Mouse (Mus musculus) MEL (cell line): ENCODE measurements around the gene Vps18. TPM values are rescaled to one million over a fixed set of nuclear protein-coding genes. Genes with fewer than 3 reads are reported as not detected.

Experiments
- DNase-seq: peaks from one replicate; pipeline ENCODE4 v3.0.0; 2011; ENCODE audit warnings: low read depth, low spot score
- H3K27ac ChIP-seq: 2 replicates; pipeline ENCODE4 v1.5.1; 2012; ENCODE audit warnings: low read depth, mild to moderate bottlenecking, control low read depth, low read length, moderate library complexity; ENCODE audit not compliant: control insufficient read depth
- H3K27me3 ChIP-seq, 2 experiments: fragments of 150-350 bp in 1 of 2; sonication (generic) in 1 of 2; 2 replicates each; pipeline ENCODE4 v1.6.1; 2012; ENCODE audit warnings: low read length in 2 of 2, mild to moderate bottlenecking in 2 of 2, improper control_type of control experiment in 1 of 2, moderate library complexity in 1 of 2; ENCODE audit not compliant: insufficient read depth in 2 of 2, control insufficient read depth in 1 of 2
- H3K36me3 ChIP-seq, 2 experiments: 2 replicates each; pipeline ENCODE4 v1.6.1; 2012 to 2014; ENCODE audit warnings: low read length in 2 of 2, improper control_type of control experiment in 1 of 2, inconsistent platforms in 1 of 2, mild to moderate bottlenecking in 1 of 2; ENCODE audit not compliant: insufficient read depth in 2 of 2, control insufficient read depth in 1 of 2
- H3K4me1 ChIP-seq, 2 experiments: fragments of 150-350 bp in 1 of 2; sonication (generic) in 1 of 2; 2 replicates each; pipeline ENCODE4 v1.6.1; 2012; ENCODE audit warnings: low read length in 2 of 2, improper control_type of control experiment in 1 of 2, mild to moderate bottlenecking in 1 of 2; ENCODE audit not compliant: insufficient read depth in 2 of 2, control insufficient read depth in 1 of 2
- H3K4me3 ChIP-seq, 2 experiments: fragments of 150-350 bp in 1 of 2; sonication (generic) in 1 of 2; 2 replicates each; pipeline ENCODE4 v1.5.1; 2012; ENCODE audit warnings: low read depth in 2 of 2, low read length in 2 of 2, mild to moderate bottlenecking in 2 of 2, moderate library complexity in 2 of 2, control low read depth in 1 of 2, improper control_type of control experiment in 1 of 2; ENCODE audit not compliant: control insufficient read depth in 1 of 2, insufficient read depth in 1 of 2
- H3K79me2 ChIP-seq: 2 replicates; pipeline ENCODE4 v1.6.1; 2012; ENCODE audit warnings: mild to moderate bottlenecking, low read length, moderate library complexity; ENCODE audit not compliant: control insufficient read depth, poor library complexity, insufficient read depth
- H3K9ac ChIP-seq: 2 replicates; pipeline ENCODE4 v1.6.1; 2012; ENCODE audit warnings: low read depth, mild to moderate bottlenecking, control low read depth, low read length, moderate library complexity; ENCODE audit not compliant: control insufficient read depth, poor library complexity, severe bottlenecking
- H3K9me3 ChIP-seq: fragments of 150-350 bp; sonication (generic); replicated peaks from 2 replicates; pipeline ENCODE4 v1.6.1; 2012; ENCODE audit warnings: mild to moderate bottlenecking, low read length, improper control_type of control experiment, moderate library complexity; ENCODE audit not compliant: insufficient read depth
- CHD1 ChIP-seq: IDR thresholded peaks from 2 replicates; pipeline ENCODE4 v1.6.1; 2012; ENCODE audit warnings: low read depth, mild to moderate bottlenecking, inconsistent platforms, low read length, improper control_type of control experiment
- CHD2 ChIP-seq: IDR thresholded peaks from 2 replicates; pipeline ENCODE4 v1.6.1; 2011; ENCODE audit warnings: low read length, improper control_type of control experiment
- CTCF ChIP-seq, 3 experiments: IDR thresholded peaks in 2 of 3; conservative IDR thresholded peaks in 1 of 3; 2 replicates each; pipeline ENCODE4 v1.5.1; 2011 to 2012; ENCODE audit warnings: low read length in 3 of 3, low read depth in 2 of 3, mild to moderate bottlenecking in 2 of 3, improper control_type of control experiment in 1 of 3, inconsistent platforms in 1 of 3, mixed read lengths in 1 of 3, moderate library complexity in 1 of 3; ENCODE audit not compliant: control insufficient read depth in 1 of 3, insufficient read depth in 1 of 3, poor library complexity in 1 of 3, severe bottlenecking in 1 of 3
- E2F4 ChIP-seq: IDR thresholded peaks from 2 replicates; pipeline ENCODE4 v1.6.1; 2011; ENCODE audit warnings: low read depth, low read length, improper control_type of control experiment, borderline replicate concordance
- ETS1 ChIP-seq: IDR thresholded peaks from 2 replicates; pipeline ENCODE4 v1.6.1; 2012; ENCODE audit warnings: low read depth, mild to moderate bottlenecking, inconsistent platforms, low read length, improper control_type of control experiment, moderate library complexity
- GATA1 ChIP-seq: IDR thresholded peaks from 2 replicates; pipeline ENCODE4 v1.6.1; 2011; ENCODE audit warnings: low read depth, low read length, improper control_type of control experiment
- KAT2A ChIP-seq: conservative IDR thresholded peaks from 2 replicates; pipeline ENCODE4 v1.6.1; 2012; ENCODE audit warnings: low read depth, low read length, improper control_type of control experiment, inconsistent platforms
- MAFK ChIP-seq: IDR thresholded peaks from 2 replicates; pipeline ENCODE4 v1.6.1; 2011; ENCODE audit warnings: low read depth, mild to moderate bottlenecking, low read length, improper control_type of control experiment, borderline replicate concordance
- MXI1 ChIP-seq: IDR thresholded peaks from 2 replicates; pipeline ENCODE4 v1.6.1; 2011; ENCODE audit warnings: mild to moderate bottlenecking, low read depth, low read length, improper control_type of control experiment
- MYC ChIP-seq: IDR thresholded peaks from 2 replicates; pipeline ENCODE4 v1.6.1; 2011; ENCODE audit warnings: low read depth, mild to moderate bottlenecking, low read length, improper control_type of control experiment, moderate library complexity
- POLR2A ChIP-seq, 2 experiments: IDR thresholded peaks; 2 replicates each; pipeline ENCODE4 v1.6.1; 2011 to 2012; ENCODE audit warnings: low read length in 2 of 2, mild to moderate bottlenecking in 2 of 2, control low read depth in 1 of 2, improper control_type of control experiment in 1 of 2, low read depth in 1 of 2, moderate library complexity in 1 of 2; ENCODE audit not compliant: control insufficient read depth in 1 of 2, insufficient read depth in 1 of 2, poor library complexity in 1 of 2
- POLR2AphosphoS2 ChIP-seq: IDR thresholded peaks from 2 replicates; pipeline ENCODE4 v1.6.1; 2011; ENCODE audit warnings: low read length, improper control_type of control experiment
- POLR2AphosphoS5 ChIP-seq: IDR thresholded peaks from 2 replicates; pipeline ENCODE4 v1.6.1; 2012; ENCODE audit warnings: low read depth, borderline replicate concordance, mild to moderate bottlenecking, inconsistent platforms, low read length, moderate library complexity, mixed read lengths
- RAD21 ChIP-seq: IDR thresholded peaks from 2 replicates; pipeline ENCODE4 v1.6.1; 2011; ENCODE audit warnings: mild to moderate bottlenecking, low read depth, low read length, improper control_type of control experiment
- RCOR1 ChIP-seq: IDR thresholded peaks from 2 replicates; pipeline ENCODE4 v1.6.1; 2012; ENCODE audit warnings: low read depth, mild to moderate bottlenecking, inconsistent platforms, low read length, improper control_type of control experiment
- SIN3A ChIP-seq: IDR thresholded peaks from 2 replicates; pipeline ENCODE4 v1.6.1; 2012; ENCODE audit warnings: low read length, improper control_type of control experiment, inconsistent platforms
- SMC3 ChIP-seq: IDR thresholded peaks from 2 replicates; pipeline ENCODE4 v1.6.1; 2011; ENCODE audit warnings: low read depth, low read length, improper control_type of control experiment
- TAL1 ChIP-seq: IDR thresholded peaks from 2 replicates; pipeline ENCODE4 v1.6.1; 2012; ENCODE audit warnings: mild to moderate bottlenecking, inconsistent platforms, low read length, moderate library complexity, mixed read lengths
- TBP ChIP-seq: IDR thresholded peaks from 2 replicates; pipeline ENCODE4 v1.8.0; 2011; ENCODE audit warnings: low read depth, low read length, improper control_type of control experiment
- UBTF ChIP-seq: IDR thresholded peaks from 2 replicates; pipeline ENCODE4 v1.6.1; 2012; ENCODE audit warnings: low read depth, mild to moderate bottlenecking, inconsistent platforms, low read length, improper control_type of control experiment, moderate library complexity, borderline replicate concordance; ENCODE audit not compliant: insufficient read depth
- USF1 ChIP-seq: IDR thresholded peaks from 2 replicates; pipeline ENCODE4 v1.6.1; 2014; ENCODE audit warnings: low read depth, mild to moderate bottlenecking, inconsistent platforms, low read length, improper control_type of control experiment, moderate library complexity
- USF2 ChIP-seq, 2 experiments: IDR thresholded peaks; 2 replicates each; pipeline ENCODE4 v1.6.1; 2011 to 2012; ENCODE audit warnings: improper control_type of control experiment in 2 of 2, low read length in 2 of 2, borderline replicate concordance in 1 of 2, inconsistent platforms in 1 of 2, low read depth in 1 of 2, mild to moderate bottlenecking in 1 of 2; ENCODE audit not compliant: insufficient read depth in 1 of 2
- ZC3H11A ChIP-seq: IDR thresholded peaks from 2 replicates; pipeline ENCODE4 v1.6.1; 2012; ENCODE audit warnings: low read depth, mild to moderate bottlenecking, inconsistent platforms, low read length, improper control_type of control experiment
- ZKSCAN1 ChIP-seq: IDR thresholded peaks from 2 replicates; pipeline ENCODE4 v1.6.1; 2012; ENCODE audit warnings: low read depth, mild to moderate bottlenecking, inconsistent platforms, low read length, improper control_type of control experiment, moderate library complexity
- ZNF384 ChIP-seq: IDR thresholded peaks from 2 replicates; pipeline ENCODE4 v1.6.1; 2012; ENCODE audit warnings: low read depth, mild to moderate bottlenecking, inconsistent platforms, low read length, improper control_type of control experiment
- polyA plus RNA-seq, 2 experiments: library from polyadenylated mRNA; stranded (reverse) in 1 of 2; unstranded in 1 of 2; fragments of >175 nt in 1 of 2; fragments of >200 nt in 1 of 2; gene quantifications; 2 replicates each; pipeline versions ENCODE4 v1.2.1 to v1.2.4; 2012; ENCODE audit warnings: low replicate concordance in 2 of 2, low read depth in 1 of 2; ENCODE audit not compliant: insufficient read length in 2 of 2, insufficient read depth in 1 of 2, missing spikeins in 1 of 2
- total RNA-seq: library from RNA; depleted of rRNA; stranded (reverse); fragments of 300-350 nt; gene quantifications from 2 replicates; pipeline ENCODE4 v1.2.3, GENCODE M21; 2012

Gene Vps18
- total and polyA plus RNA-seq, 3 experiments = 28.0 to 30.4 TPM; not detected in 1

DNA sequence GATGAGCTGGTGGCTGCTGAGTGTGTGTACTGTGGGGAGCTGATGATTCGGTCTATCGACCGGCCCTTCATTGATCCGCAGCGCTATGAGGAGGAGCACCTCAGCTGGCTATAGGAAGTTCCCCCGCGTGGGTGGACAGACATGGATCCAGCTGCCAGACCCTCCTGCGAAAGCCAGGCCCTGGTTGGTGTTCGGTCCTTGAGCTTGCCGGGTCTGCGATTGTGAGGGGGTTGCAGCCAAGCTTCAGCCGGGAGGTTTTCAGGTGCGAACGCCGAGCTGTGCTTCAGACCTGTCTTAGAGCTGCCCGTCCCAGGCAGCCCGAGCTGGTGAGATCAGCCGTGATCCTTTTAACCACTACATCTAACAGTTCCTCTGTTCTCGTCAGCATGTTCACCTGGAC is 9.0 kb downstream of the Vps18 start:
- peaks cover 13% of the 10 kb centered on the region for H3K79me2 ChIP-seq
- no peak for DNase-seq
- TF ChIP-seq ZKSCAN1 = no peak
- no peak overlapping the region for H3K27ac ChIP-seq
- no peak overlapping the region for H3K9ac ChIP-seq
- no peaks in the 10 kb centered on the region for H3K27me3 ChIP-seq
- H3K9me3 ChIP-seq = no peaks in the 10 kb centered on the region
- peaks cover 7 to 14% of the 10 kb centered on the region in 2 experiments; a peak in 3 of 4 replicates for H3K36me3 ChIP-seq
- no peak overlapping the region for H3K4me3 ChIP-seq
- peaks cover 8 to 15% of the 10 kb centered on the region in 2 experiments; a peak in 3 of 4 replicates for H3K4me1 ChIP-seq

DNA sequence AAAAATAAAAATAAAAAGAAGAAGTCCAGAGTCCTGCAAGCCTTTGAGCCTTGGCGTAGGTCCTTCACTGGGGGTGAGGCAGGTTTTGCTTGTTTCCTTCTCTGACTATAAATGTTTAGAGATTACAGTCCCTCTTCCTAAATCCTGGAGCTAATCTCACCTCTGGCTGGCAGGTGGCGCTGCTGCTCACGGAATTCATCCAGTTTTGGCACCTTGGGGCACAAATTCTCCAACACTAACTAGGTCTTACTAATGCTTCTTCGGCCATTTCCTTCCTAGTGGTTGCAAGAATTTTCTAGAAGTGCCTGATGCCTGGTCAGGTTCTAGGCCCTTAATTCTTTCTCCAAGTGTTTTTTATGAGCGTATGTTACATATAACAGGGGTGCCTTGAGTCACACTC is 9.8 kb downstream of the Vps18 start:
- H3K27me3 ChIP-seq = no peaks in the 10 kb centered on the region
- H3K9me3 ChIP-seq = no peaks in the 10 kb centered on the region
- peak; percentile 68 for DNase-seq
- H3K79me2 ChIP-seq = peaks cover 13% of the 10 kb centered on the region
- H3K27ac ChIP-seq = no peak overlapping the region
- H3K4me3 ChIP-seq = no peak overlapping the region
- peaks cover 8 to 15% of the 10 kb centered on the region in 2 experiments; a peak in 3 of 4 replicates for H3K4me1 ChIP-seq
- H3K9ac ChIP-seq = no peak overlapping the region
- TF ChIP-seq POLR2A (IDR thresholded peaks at IDR 0.05; ENCODE audit: control insufficient read depth in 1 of 2, insufficient read depth in 1 of 2, low read depth in 1 of 2, low read length in 2 of 2, poor library complexity in 1 of 2) = no peak
- no peak for TF ChIP-seq GATA1
- TF ChIP-seq CHD2 = no peak
- no peak for TF ChIP-seq E2F4
- TF ChIP-seq SIN3A = no peak
- peak; percentile 80 for TF ChIP-seq SMC3
- TF ChIP-seq POLR2AphosphoS5 = no peak
- TF ChIP-seq MAFK = no peak
- TF ChIP-seq TBP = no peak
- TF ChIP-seq ZC3H11A = peak; percentile 61
- peak; percentile 66 for TF ChIP-seq RAD21
- no peak for TF ChIP-seq TAL1
- no peak for TF ChIP-seq MXI1
- no peak for TF ChIP-seq UBTF
- TF ChIP-seq RCOR1 = no peak
- no peak for TF ChIP-seq KAT2A
- TF ChIP-seq USF1 = no peak
- no peak for TF ChIP-seq CHD1
- TF ChIP-seq POLR2AphosphoS2 = no peak
- TF ChIP-seq MYC = no peak
- TF ChIP-seq USF2 (IDR thresholded peaks at IDR 0.05; ENCODE audit: borderline replicate concordance in 1 of 2, insufficient read depth in 1 of 2, low read depth in 1 of 2, low read length in 2 of 2) = no peak
- 0 out of 2 replicates have a peak, but pooled peaks have one; percentile 18 for TF ChIP-seq ZNF384
- TF ChIP-seq CTCF (IDR thresholded peaks at IDR 0.05 in 2 of 3, conservative IDR thresholded peaks at IDR 0.05 in 1 of 3; ENCODE audit: control insufficient read depth in 1 of 3, insufficient read depth in 1 of 3, low read depth in 2 of 3, low read length in 3 of 3, poor library complexity in 1 of 3, severe bottlenecking in 1 of 3) = peak; percentile 55 to 81 (median 78)
- TF ChIP-seq ETS1 = no peak
- H3K36me3 ChIP-seq = peaks cover 7 to 14% of the 10 kb centered on the region in 2 experiments; a peak in 3 of 4 replicates
